Mouse (Mus musculus): ENCODE measurements around the gene Ficd. TPM values are rescaled to one million over a fixed set of nuclear protein-coding genes. Genes with fewer than 3 reads are reported as not detected.
A peak's percentile ranks its signal among the peaks of the same experiment; 100 is the strongest.
"Not testable (repeated sequence)": the region's sequence is repeated elsewhere in the genome, so short reads cannot be mapped to it uniquely, and the experiment has no call there.

The Ficd gene
- polyA plus RNA-seq, 1 experiment from 2014 or later, result 7.0 TPM

GRCm38 (mm10) chr5:113780082-113780752, 44.6 kb downstream of the Ficd start:
- Histone ChIP-seq H3K4me1 (ENCODE audit: insufficient read depth, low read length) (peaks cover 10% of the 10 kb centered on the region; the same call in 1 of the 2 replicates), H3K9ac (replicated peaks; ENCODE audit: low read length) (no peak overlapping the region), H3K36me3 (ENCODE audit: insufficient read depth, low read length) (peaks cover 23% of the 10 kb centered on the region), H3K27me3 (ENCODE audit: insufficient read depth, low read length) (peaks cover 2% of the 10 kb centered on the region; the same call in 1 of the 2 replicates), H3K4me3 (ENCODE audit: low read length) (no peak overlapping the region), H3K9me3 (ENCODE audit: low read length) (no peaks in the 10 kb centered on the region), H3K4me2 (replicated peaks; ENCODE audit: low read depth, low read length) (no peak overlapping the region), H3K27ac (ENCODE audit: low read length) (no peak overlapping the region)
- WGBS, result 95% methylated on average over 3 of the region's 3 CpGs
- no peak for ATAC-seq (ENCODE audit: low FRiP score, low TSS enrichment)

GRCm38 (mm10) chr5:113780763-113781162, 45.2 kb downstream of the Ficd start:
- Histone ChIP-seq H3K9me3 (ENCODE audit: low read length) (no peaks in the 10 kb centered on the region), H3K4me2 (replicated peaks; ENCODE audit: low read depth, low read length) (no peak overlapping the region), H3K27ac (ENCODE audit: low read length) (no peak overlapping the region), H3K4me3 (ENCODE audit: low read length) (no peak overlapping the region), H3K27me3 (ENCODE audit: insufficient read depth, low read length) (peaks cover 2% of the 10 kb centered on the region; the same call in 1 of the 2 replicates), H3K36me3 (ENCODE audit: insufficient read depth, low read length) (peaks cover 17% of the 10 kb centered on the region), H3K4me1 (ENCODE audit: insufficient read depth, low read length) (peaks cover 10% of the 10 kb centered on the region; the same call in 1 of the 2 replicates), H3K9ac (replicated peaks; ENCODE audit: low read length) (no peak overlapping the region)
- WGBS, result 68% methylated on average over 5 of the region's 5 CpGs
- no peak for ATAC-seq (ENCODE audit: low FRiP score, low TSS enrichment)

GRCm38 (mm10) chr5:113781254-113781653, 45.7 kb downstream of the Ficd start:
- Histone ChIP-seq H3K9me3 (ENCODE audit: low read length) (no peaks in the 10 kb centered on the region), H3K4me2 (replicated peaks; ENCODE audit: low read depth, low read length) (no peak overlapping the region), H3K27ac (ENCODE audit: low read length) (no peak overlapping the region), H3K9ac (replicated peaks; ENCODE audit: low read length) (no peak overlapping the region), H3K27me3 (ENCODE audit: insufficient read depth, low read length) (peaks cover 2% of the 10 kb centered on the region; the same call in 1 of the 2 replicates), H3K4me1 (ENCODE audit: insufficient read depth, low read length) (peaks cover 10% of the 10 kb centered on the region; the same call in 1 of the 2 replicates), H3K36me3 (ENCODE audit: insufficient read depth, low read length) (peaks cover 13% of the 10 kb centered on the region), H3K4me3 (ENCODE audit: low read length) (no peak overlapping the region)
- WGBS, result 73% methylated on average over 7 of the region's 7 CpGs
- ATAC-seq (ENCODE audit: low FRiP score, low TSS enrichment), result no peak

- no peak overlapping the region for H3K9ac ChIP-seq (replicated peaks; ENCODE audit: low read length)
- no peak overlapping the region for H3K27ac ChIP-seq (ENCODE audit: low read length)
- WGBS, result 80% methylated on average over 7 of the region's 7 CpGs
These were observed 46.3 kb downstream of the Ficd start for GRCm38 (mm10) chr5:113781875-113782274.

GRCm38 (mm10) chr5:113782624-113783023, 47.0 kb downstream of the Ficd start:
- Histone ChIP-seq H3K9ac (replicated peaks; ENCODE audit: low read length) (no peak overlapping the region), H3K9me3 (ENCODE audit: low read length) (no peaks in the 10 kb centered on the region), H3K27ac (ENCODE audit: low read length) (peak overlapping the region; percentile 86; the same call in 1 of the 2 replicates), H3K4me3 (ENCODE audit: low read length) (no peak overlapping the region), H3K4me1 (ENCODE audit: insufficient read depth, low read length) (peaks cover 10% of the 10 kb centered on the region; the same call in 1 of the 2 replicates), H3K4me2 (replicated peaks; ENCODE audit: low read depth, low read length) (no peak overlapping the region), H3K27me3 (ENCODE audit: insufficient read depth, low read length) (peaks cover 2% of the 10 kb centered on the region; the same call in 1 of the 2 replicates), H3K36me3 (ENCODE audit: insufficient read depth, low read length) (peaks cover 3% of the 10 kb centered on the region; the same call in 1 of the 2 replicates)
- ATAC-seq (ENCODE audit: low FRiP score, low TSS enrichment), result no peak
- 78% methylated on average over 7 of the region's 7 CpGs for WGBS

More at GRCm38 (mm10) chr5:113781875-113782274, 46.3 kb downstream of the Ficd start:
- H3K9me3 ChIP-seq (ENCODE audit: low read length), result no peaks in the 10 kb centered on the region
- H3K36me3 ChIP-seq (ENCODE audit: insufficient read depth, low read length), result peaks cover 7% of the 10 kb centered on the region
- peaks cover 2% of the 10 kb centered on the region; the same call in 1 of the 2 replicates for H3K27me3 ChIP-seq (ENCODE audit: insufficient read depth, low read length)
- H3K4me1 ChIP-seq (ENCODE audit: insufficient read depth, low read length), result peaks cover 10% of the 10 kb centered on the region; the same call in 1 of the 2 replicates
- ATAC-seq (ENCODE audit: low FRiP score, low TSS enrichment), result no peak
- H3K4me3 ChIP-seq (ENCODE audit: low read length), result no peak overlapping the region
- H3K4me2 ChIP-seq (replicated peaks; ENCODE audit: low read depth, low read length), result no peak overlapping the region

GRCm38 (mm10) chr5:113783581-113784001, 48.0 kb downstream of the Ficd start:
- peak; percentile 66 for ATAC-seq (ENCODE audit: low FRiP score, low TSS enrichment)
- peaks cover under 1% of the 10 kb centered on the region; the same call in 1 of the 2 replicates for H3K36me3 ChIP-seq (ENCODE audit: insufficient read depth, low read length)
- peak overlapping the region; percentile 42; the same call in 1 of the 2 replicates for H3K9ac ChIP-seq (replicated peaks; ENCODE audit: low read length)
- WGBS, result 8% methylated on average over 12 of the region's 12 CpGs
- no peaks in the 10 kb centered on the region for H3K9me3 ChIP-seq (ENCODE audit: low read length)
- peaks cover 12% of the 10 kb centered on the region; the same call in 1 of the 2 replicates for H3K4me1 ChIP-seq (ENCODE audit: insufficient read depth, low read length)
- peak overlapping the region; percentile 11; the same call in 1 of the 2 replicates for H3K4me3 ChIP-seq (ENCODE audit: low read length)
- peak overlapping the region; percentile 86 for H3K27ac ChIP-seq (ENCODE audit: low read length)
- H3K27me3 ChIP-seq (ENCODE audit: insufficient read depth, low read length), result peaks cover 2% of the 10 kb centered on the region; the same call in 1 of the 2 replicates
- H3K4me2 ChIP-seq (replicated peaks; ENCODE audit: low read depth, low read length), result peak overlapping the region; percentile 11

GRCm38 (mm10) chr5:113784104-113784503, 48.5 kb downstream of the Ficd start:
- not testable (repeated sequence) for ATAC-seq (ENCODE audit: low FRiP score, low TSS enrichment); H3K9ac ChIP-seq (replicated peaks; ENCODE audit: low read length)

GRCm38 (mm10) chr5:113786985-113787384, 51.4 kb downstream of the Ficd start:
- H3K27ac ChIP-seq (ENCODE audit: low read length), result no peak overlapping the region
- peaks cover 2% of the 10 kb centered on the region; the same call in 1 of the 2 replicates for H3K27me3 ChIP-seq (ENCODE audit: insufficient read depth, low read length)
- H3K4me3 ChIP-seq (ENCODE audit: low read length), result no peak overlapping the region
- WGBS, result 75% methylated on average over 5 of the region's 5 CpGs
- H3K36me3 ChIP-seq (ENCODE audit: insufficient read depth, low read length), result no peaks in the 10 kb centered on the region
- H3K4me1 ChIP-seq (ENCODE audit: insufficient read depth, low read length), result peaks cover 40% of the 10 kb centered on the region
- no peaks in the 10 kb centered on the region for H3K9me3 ChIP-seq (ENCODE audit: low read length)
- no peak overlapping the region for H3K4me2 ChIP-seq (replicated peaks; ENCODE audit: low read depth, low read length)
- H3K9ac ChIP-seq (replicated peaks; ENCODE audit: low read length), result no peak overlapping the region
- ATAC-seq (ENCODE audit: low FRiP score, low TSS enrichment), result no peak

More at GRCm38 (mm10) chr5:113784104-113784503, 48.5 kb downstream of the Ficd start:
- H3K4me3 ChIP-seq (ENCODE audit: low read length); H3K27me3 ChIP-seq (ENCODE audit: insufficient read depth, low read length); H3K36me3 ChIP-seq (ENCODE audit: insufficient read depth, low read length); H3K9me3 ChIP-seq (ENCODE audit: low read length): not testable (repeated sequence)
- Histone ChIP-seq H3K4me2 (replicated peaks; ENCODE audit: low read depth, low read length) (peak overlapping the region; percentile 11), H3K4me1 (ENCODE audit: insufficient read depth, low read length) (peaks cover 17% of the 10 kb centered on the region; the same call in 1 of the 2 replicates), H3K27ac (ENCODE audit: low read length) (peak overlapping the region; percentile 86)
- WGBS, result 26% methylated on average over 3 of the region's 3 CpGs

- Histone ChIP-seq H3K36me3 (ENCODE audit: insufficient read depth, low read length) (no peaks in the 10 kb centered on the region), H3K4me3 (ENCODE audit: low read length) (no peak overlapping the region), H3K4me1 (ENCODE audit: insufficient read depth, low read length) (peaks cover 36% of the 10 kb centered on the region), H3K9me3 (ENCODE audit: low read length) (no peaks in the 10 kb centered on the region), H3K9ac (replicated peaks; ENCODE audit: low read length) (no peak overlapping the region), H3K4me2 (replicated peaks; ENCODE audit: low read depth, low read length) (no peak overlapping the region), H3K27ac (ENCODE audit: low read length) (peak overlapping the region; percentile 69), H3K27me3 (ENCODE audit: insufficient read depth, low read length) (no peaks in the 10 kb centered on the region)
- WGBS, result 27% methylated on average over 6 of the region's 6 CpGs
- peak; percentile 6; the same call in 1 of the 2 replicates for ATAC-seq (ENCODE audit: low FRiP score, low TSS enrichment)
These were observed 53.0 kb downstream of the Ficd start for GRCm38 (mm10) chr5:113788645-113789044.

All from kidney, embryonic 16.5 days (tissue).